Comparison of ENCODE assay signal across 29 mouse cellular contexts in the genomic region with DNA sequence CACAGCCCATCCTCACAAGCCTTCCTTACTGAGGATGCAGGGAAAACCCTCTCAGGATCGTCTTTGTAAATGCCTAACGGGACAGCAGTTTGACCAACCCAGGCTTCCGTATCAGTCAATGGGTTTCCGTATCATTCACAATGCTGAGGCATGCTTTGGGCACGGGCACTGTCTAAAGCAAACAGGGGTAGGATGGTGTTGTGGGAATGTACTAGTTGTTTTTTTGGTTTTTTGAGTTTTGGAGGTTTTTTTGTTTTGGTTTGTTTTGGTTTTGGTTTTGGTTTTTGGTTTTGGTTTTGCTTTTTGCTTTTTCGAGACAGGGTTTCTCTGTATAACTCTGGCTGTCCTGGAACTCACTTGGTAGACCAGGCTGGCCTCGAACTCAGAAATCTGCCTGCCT.
DNase-seq lines count a peak whose midpoint lies in the region; ATAC-seq lines count a peak whose summit lies in the region.
"Had no signal": no experiment of that assay in that cellular context is flagged by ENCODE, and none has a peak within 500 bp of the region (broad histone marks: within the 10 kb centered on the region; RNA-seq: fewer than 3 reads in every experiment).

No protein-coding gene starts in this region.

- 86% methylated on average over 7 of the region's 7 CpGs for WGBS in forebrain, embryonic 15.5 days
- 92% methylated on average over 7 of the region's 7 CpGs for WGBS in forebrain, embryonic 13.5 days
- WGBS in midbrain, embryonic 13.5 days, result 91% methylated on average over 7 of the region's 7 CpGs
- 93% methylated on average over 7 of the region's 7 CpGs for WGBS in midbrain, embryonic 14.5 days

- H3K4me1 ChIP-seq in forebrain, embryonic 15.5 days, result peaks cover 76% of the 10 kb centered on the region
- H3K4me1 ChIP-seq in forebrain, embryonic 13.5 days, result peaks cover 80% of the 10 kb centered on the region
- H3K4me1 ChIP-seq in midbrain, embryonic 13.5 days (replicated peaks), result peaks cover 53% of the 10 kb centered on the region
- H3K4me1 ChIP-seq in midbrain, embryonic 14.5 days (ENCODE audit: control insufficient read depth, insufficient read depth, low read length), result peaks cover 16% of the 10 kb centered on the region

- no peak overlapping the region for H3K4me2 ChIP-seq in forebrain, embryonic 15.5 days (replicated peaks)
- no peak overlapping the region for H3K4me2 ChIP-seq in forebrain, embryonic 13.5 days
- no peak overlapping the region for H3K4me2 ChIP-seq in midbrain, embryonic 13.5 days (replicated peaks)
- no peak overlapping the region for H3K4me2 ChIP-seq in midbrain, embryonic 14.5 days (ENCODE audit: low read length)
- H3K4me2 ChIP-seq: embryonic facial prominence, embryonic 12.5 days; embryonic facial prominence, embryonic 15.5 days; heart, embryonic 13.5 days; hindbrain, embryonic 13.5 days; intestine, embryonic 15.5 days had no signal

- no peak for ATAC-seq in CD4-positive, CD25-positive, alpha-beta regulatory T cell, adult 4 months
- ATAC-seq in forebrain, embryonic 15.5 days (replicated peaks), result no peak
- no peak for ATAC-seq in forebrain, embryonic 13.5 days
- ATAC-seq in midbrain, embryonic 13.5 days, result no peak
- no peak for ATAC-seq in midbrain, embryonic 14.5 days (ENCODE audit: low FRiP score, low TSS enrichment)
- ATAC-seq: forebrain, embryonic 16.5 days; intestine, embryonic 15.5 days; Patski had no signal

- peak; percentile 40 for DNase-seq in CD4-positive, CD25-positive, alpha-beta regulatory T cell, adult 2 months (ENCODE audit: low read depth, low spot score)
- DNase-seq in midbrain, embryonic 14.5 days, result no peak
- DNase-seq in naive thymus-derived CD4-positive, alpha-beta T cell, adult 2 months (ENCODE audit: low read depth), result peak; percentile 52
- DNase-seq in gastrocnemius, adult 8-10 months (ENCODE audit: low spot score in 2 of 2), result no peak
- DNase-seq: adrenal gland, postnatal 10 days; adrenal gland, postnatal 36 days; cerebellum, adult 11 months; cerebellum, adult 2 months; cerebellum, adult 9-11 months; cerebellum, postnatal 25 days; gastrocnemius, postnatal 10 days; heart, adult 2 months; heart, postnatal 14 days; heart, postnatal 4 days; kidney, adult 11 months; kidney, adult 8-10 months had no signal

- no peaks in the 10 kb centered on the region for H3K36me3 ChIP-seq in forebrain, embryonic 15.5 days
- H3K36me3 ChIP-seq in forebrain, embryonic 13.5 days (ENCODE audit: poor library complexity, severe bottlenecking), result no peaks in the 10 kb centered on the region
- no peaks in the 10 kb centered on the region for H3K36me3 ChIP-seq in midbrain, embryonic 13.5 days
- H3K36me3 ChIP-seq in midbrain, embryonic 14.5 days (ENCODE audit: control insufficient read depth, insufficient read depth, low read length), result no peaks in the 10 kb centered on the region
- H3K36me3 ChIP-seq: embryonic facial prominence, embryonic 12.5 days; embryonic facial prominence, embryonic 15.5 days; G1E; heart, embryonic 10.5 days; heart, embryonic 13.5 days; hindbrain, embryonic 13.5 days; intestine, embryonic 15.5 days had no signal

- H3K4me3 ChIP-seq in forebrain, embryonic 15.5 days, result no peak overlapping the region
- no peak overlapping the region for H3K4me3 ChIP-seq in forebrain, embryonic 13.5 days
- H3K4me3 ChIP-seq in midbrain, embryonic 13.5 days (replicated peaks), result no peak overlapping the region
- H3K4me3 ChIP-seq in midbrain, embryonic 14.5 days (replicated peaks; ENCODE audit: low read depth, low read length), result no peak overlapping the region
- H3K4me3 ChIP-seq: embryonic facial prominence, embryonic 12.5 days; embryonic facial prominence, embryonic 15.5 days; heart, adult 2 months; heart, embryonic 10.5 days; heart, embryonic 13.5 days; hindbrain, embryonic 13.5 days; intestine, embryonic 15.5 days had no signal

- no peak overlapping the region for H3K9ac ChIP-seq in forebrain, embryonic 15.5 days (replicated peaks)
- no peak overlapping the region for H3K9ac ChIP-seq in forebrain, embryonic 13.5 days
- H3K9ac ChIP-seq in midbrain, embryonic 13.5 days (replicated peaks), result no peak overlapping the region
- no peak overlapping the region for H3K9ac ChIP-seq in midbrain, embryonic 14.5 days (replicated peaks; ENCODE audit: low read length)
- H3K9ac ChIP-seq: embryonic facial prominence, embryonic 12.5 days; embryonic facial prominence, embryonic 15.5 days; heart, embryonic 13.5 days; hindbrain, embryonic 13.5 days; intestine, embryonic 15.5 days had no signal

- H3K27me3 ChIP-seq in forebrain, embryonic 15.5 days, result no peaks in the 10 kb centered on the region
- no peaks in the 10 kb centered on the region for H3K27me3 ChIP-seq in forebrain, embryonic 13.5 days
- peaks cover 55% of the 10 kb centered on the region for H3K27me3 ChIP-seq in midbrain, embryonic 13.5 days
- no peaks in the 10 kb centered on the region for H3K27me3 ChIP-seq in midbrain, embryonic 14.5 days (ENCODE audit: control insufficient read depth, insufficient read depth, low read length)
- H3K27me3 ChIP-seq: embryonic facial prominence, embryonic 12.5 days; embryonic facial prominence, embryonic 15.5 days; intestine, embryonic 15.5 days; Patski had no signal

- H3K9me3 ChIP-seq in forebrain, embryonic 15.5 days, result no peaks in the 10 kb centered on the region
- no peaks in the 10 kb centered on the region for H3K9me3 ChIP-seq in forebrain, embryonic 13.5 days (replicated peaks)
- no peaks in the 10 kb centered on the region for H3K9me3 ChIP-seq in midbrain, embryonic 13.5 days
- H3K9me3 ChIP-seq in midbrain, embryonic 14.5 days (ENCODE audit: control insufficient read depth, low read length), result no peaks in the 10 kb centered on the region
- H3K9me3 ChIP-seq: embryonic facial prominence, embryonic 12.5 days; embryonic facial prominence, embryonic 15.5 days; heart, embryonic 10.5 days; heart, embryonic 13.5 days; hindbrain, embryonic 13.5 days; intestine, embryonic 15.5 days had no signal

- H3K27ac ChIP-seq in forebrain, embryonic 15.5 days (replicated peaks), result peak overlapping the region; percentile 94; the same call in 1 of the 2 replicates
- H3K27ac ChIP-seq in forebrain, embryonic 13.5 days, result no peak overlapping the region
- 0 out of 2 replicates have a peak overlapping the region, but pooled peaks have one; percentile 51 for H3K27ac ChIP-seq in midbrain, embryonic 13.5 days
- no peak overlapping the region for H3K27ac ChIP-seq in midbrain, embryonic 14.5 days (replicated peaks; ENCODE audit: low read depth, low read length)
- H3K27ac ChIP-seq: embryonic facial prominence, embryonic 12.5 days; embryonic facial prominence, embryonic 15.5 days; heart, adult 2 months; heart, embryonic 10.5 days; heart, embryonic 13.5 days; intestine, embryonic 15.5 days had no signal

Comparison
In these comparisons a context has a peak if more than half of its experiments do, and no peak if none do; other contexts are left out.
1. H3K27ac ChIP-seq: peak in forebrain, embryonic 15.5 days (single experiment) and midbrain, embryonic 13.5 days (single experiment); none in forebrain, embryonic 13.5 days (single experiment) and midbrain, embryonic 14.5 days (single experiment).
2. DNase-seq: peak in CD4-positive, CD25-positive, alpha-beta regulatory T cell, adult 2 months (single experiment) and naive thymus-derived CD4-positive, alpha-beta T cell, adult 2 months (single experiment); none in midbrain, embryonic 14.5 days (single experiment) and gastrocnemius, adult 8-10 months (0 of 2).